Mouse (Mus musculus) CH12.LX (cell line): Measurements from ENCODE around the gene Tnfaip8l2. TPM values are rescaled to one million over a fixed set of nuclear protein-coding genes. Genes with fewer than 3 reads are reported as not detected.
"Not testable (repeated sequence)": the region's sequence is repeated elsewhere in the genome, so short reads cannot be mapped to it uniquely, and the experiment has no call there.

Source experiments
- DNase-seq: peaks from one replicate; pipeline ENCODE4 v3.0.0-alpha.2; 2013; ENCODE audit errors: extremely low read depth
- H3K27ac ChIP-seq: 2 replicates; pipeline ENCODE4 v1.5.1; 2012; ENCODE audit warnings: low read depth, mild to moderate bottlenecking, control low read depth, moderate library complexity; ENCODE audit not compliant: insufficient read depth
- H3K27me3 ChIP-seq: replicated peaks from 2 replicates; pipeline ENCODE3; 2012; ENCODE audit warnings: inconsistent platforms
- H3K36me3 ChIP-seq, 2 experiments: replicated peaks in 1 of 2; 2 replicates each; pipeline versions ENCODE3 to v1.6.1; 2012; ENCODE audit warnings: inconsistent platforms in 1 of 2, low read length in 1 of 2, mild to moderate bottlenecking in 1 of 2, mixed read lengths in 1 of 2, moderate library complexity in 1 of 2; ENCODE audit not compliant: control insufficient read depth in 1 of 2, insufficient read depth in 1 of 2
- H3K4me1 ChIP-seq, 2 experiments: 2 replicates each; pipeline ENCODE4 v1.6.1; 2012; ENCODE audit warnings: inconsistent platforms in 1 of 2, moderate library complexity in 1 of 2; ENCODE audit not compliant: insufficient read depth in 2 of 2, control insufficient read depth in 1 of 2
- H3K4me2 ChIP-seq: 2 replicates; pipeline ENCODE4 v1.6.1; 2012; ENCODE audit warnings: low read depth, mild to moderate bottlenecking, control low read depth; ENCODE audit not compliant: poor library complexity, insufficient read depth, severe bottlenecking
- H3K4me3 ChIP-seq, 3 experiments: fragments of 150-350 bp in 1 of 3; sonication (generic) in 1 of 3; replicated peaks in 1 of 3; 2 replicates each; pipeline versions ENCODE3 to v1.5.1; 2011 to 2012; ENCODE audit warnings: low read depth in 2 of 3, low read length in 2 of 3, mild to moderate bottlenecking in 2 of 3, moderate library complexity in 2 of 3, control low read depth in 1 of 3, improper control_type of control experiment in 1 of 3, inconsistent platforms in 1 of 3, mixed read lengths in 1 of 3; ENCODE audit not compliant: poor library complexity in 1 of 3
- H3K79me2 ChIP-seq: replicated peaks from 2 replicates; pipeline ENCODE4 v1.6.1; 2012; ENCODE audit warnings: mild to moderate bottlenecking, moderate library complexity; ENCODE audit not compliant: control insufficient read depth, poor library complexity, insufficient read depth, severe bottlenecking; ENCODE audit errors: extremely low read depth
- H3K9ac ChIP-seq: 2 replicates; pipeline ENCODE4 v1.6.1; 2012; ENCODE audit warnings: low read depth, mild to moderate bottlenecking, control low read depth, moderate library complexity; ENCODE audit not compliant: insufficient read depth
- H3K9me3 ChIP-seq: replicated peaks from 2 replicates; pipeline ENCODE3; 2012; ENCODE audit warnings: low read length, inconsistent platforms, mixed read lengths
- CHD2 ChIP-seq: IDR thresholded peaks from 2 replicates; pipeline ENCODE4 v1.6.1; 2011; ENCODE audit warnings: low read length, improper control_type of control experiment
- E2F4 ChIP-seq: IDR thresholded peaks from 2 replicates; pipeline ENCODE4 v1.6.1; 2011; ENCODE audit warnings: low read depth, low read length, improper control_type of control experiment; ENCODE audit not compliant: insufficient replicate concordance
- EP300 ChIP-seq: IDR thresholded peaks from 2 replicates; pipeline ENCODE4 v1.6.1; 2011; ENCODE audit warnings: low read length, improper control_type of control experiment
- GABPA ChIP-seq: IDR thresholded peaks from 2 replicates; pipeline ENCODE4 v1.6.1; 2012; ENCODE audit warnings: low read depth, low read length, improper control_type of control experiment, inconsistent platforms; ENCODE audit not compliant: insufficient replicate concordance
- IRF4 ChIP-seq: IDR thresholded peaks from 2 replicates; pipeline ENCODE4 v1.6.1; 2014; ENCODE audit warnings: low read depth, mild to moderate bottlenecking, inconsistent platforms, low read length, improper control_type of control experiment
- KAT2A ChIP-seq: IDR thresholded peaks from 2 replicates; pipeline ENCODE4 v1.6.1; 2012; ENCODE audit warnings: low read length, improper control_type of control experiment, inconsistent platforms; ENCODE audit not compliant: insufficient replicate concordance
- MAX ChIP-seq: IDR thresholded peaks from 2 replicates; pipeline ENCODE4 v1.6.1; 2011; ENCODE audit warnings: low read length, improper control_type of control experiment
- MEF2A ChIP-seq: IDR thresholded peaks from 2 replicates; pipeline ENCODE4 v1.6.1; 2014; ENCODE audit warnings: low read depth, mild to moderate bottlenecking, inconsistent platforms, low read length, improper control_type of control experiment, borderline replicate concordance
- MXI1 ChIP-seq: IDR thresholded peaks from 2 replicates; pipeline ENCODE4 v1.6.1; 2011; ENCODE audit warnings: mild to moderate bottlenecking, low read depth, low read length, improper control_type of control experiment
- MYC ChIP-seq: IDR thresholded peaks from 2 replicates; pipeline ENCODE4 v1.6.1; 2011; ENCODE audit warnings: low read depth, mild to moderate bottlenecking, improper control_type of control experiment, low read length
- NELFE ChIP-seq: IDR thresholded peaks from 2 replicates; pipeline ENCODE4 v1.6.1; 2011; ENCODE audit warnings: low read depth, low read length, improper control_type of control experiment
- NRF1 ChIP-seq: IDR thresholded peaks from 2 replicates; pipeline ENCODE4 v1.6.1; 2014; ENCODE audit warnings: low read depth, mild to moderate bottlenecking, inconsistent platforms, low read length, improper control_type of control experiment, moderate library complexity
- PAX5 ChIP-seq: IDR thresholded peaks from 2 replicates; pipeline ENCODE4 v1.6.1; 2012; ENCODE audit warnings: low read length, inconsistent platforms, mixed read lengths
- POLR2A ChIP-seq: IDR thresholded peaks from 2 replicates; pipeline ENCODE4 v1.6.1; 2011; ENCODE audit warnings: low read depth, mild to moderate bottlenecking, improper control_type of control experiment, low read length
- SIN3A ChIP-seq: IDR thresholded peaks from 2 replicates; pipeline ENCODE4 v1.6.1; 2012; ENCODE audit warnings: low read length, improper control_type of control experiment, inconsistent platforms
- TBP ChIP-seq: conservative IDR thresholded peaks from 2 replicates; pipeline ENCODE4 v1.6.1; 2011; ENCODE audit warnings: low read depth, low read length, improper control_type of control experiment
- UBTF ChIP-seq: IDR thresholded peaks from 2 replicates; pipeline ENCODE4 v1.6.1; 2012; ENCODE audit warnings: low read depth, mild to moderate bottlenecking, inconsistent platforms, low read length, improper control_type of control experiment, moderate library complexity
- USF1 ChIP-seq: IDR thresholded peaks from 2 replicates; pipeline ENCODE4 v1.6.1; 2014; ENCODE audit warnings: low read depth, mild to moderate bottlenecking, inconsistent platforms, low read length, improper control_type of control experiment
- USF2 ChIP-seq: conservative IDR thresholded peaks from 2 replicates; pipeline ENCODE4 v1.6.1; 2011; ENCODE audit warnings: low read depth, low read length, improper control_type of control experiment
- ZKSCAN1 ChIP-seq: IDR thresholded peaks from 2 replicates; pipeline ENCODE4 v1.6.1; 2012; ENCODE audit warnings: low read depth, inconsistent platforms, low read length, improper control_type of control experiment, borderline replicate concordance
- ZNF384 ChIP-seq: IDR thresholded peaks from 2 replicates; pipeline ENCODE4 v1.6.1; 2012; ENCODE audit warnings: low read depth, low read length, improper control_type of control experiment, inconsistent platforms
- dilution Hi-C: fragments of 300-500 bp; cut with MboI; formaldehyde crosslinking; loops from 2 replicates; pipeline ENCODE4 v1.14.3; 2020; ENCODE audit warnings: low sequenced_read_pairs; ENCODE audit not compliant: extremely low pct_unique_long_range_greater_than_20kb, extremely low pct_ligation_motif_present
- in situ Hi-C: fragments of 300-500 bp; cut with MboI; formaldehyde crosslinking; loops from 3 replicates; pipeline ENCODE4 v1.14.3; 2019; ENCODE audit warnings: low sequenced_read_pairs, low pct_ligation_motif_present, low pct_unique_long_range_greater_than_20kb, mixed read lengths
- polyA plus RNA-seq: library from polyadenylated mRNA; unstranded; fragments of >175 nt; gene quantifications from 2 replicates; pipeline ENCODE4 v1.2.1, GENCODE M21; 2012; ENCODE audit warnings: low read depth; ENCODE audit not compliant: insufficient read length
- total RNA-seq, 2 experiments: library from RNA; depleted of rRNA; stranded (reverse); fragments of 300-350 nt in 1 of 2; fragments of >200 nt in 1 of 2; gene quantifications; 2 replicates each; pipeline ENCODE4 v1.2.3; 2012 to 2014

Tnfaip8l2 gene
- total and polyA plus RNA-seq, 3 experiments = 18.2 to 28.2 (median 26.2) TPM

GRCm38 (mm10) chr3:95135433-95136052 is 6.6 kb downstream of the Tnfaip8l2 start (continued):
- TF ChIP-seq NELFE = peak; percentile 62
- peak; percentile 83 for TF ChIP-seq MAX
- peak; percentile 50; the same call in 1 of the 2 replicates for TF ChIP-seq EP300
- no peak for TF ChIP-seq USF1
- 0 out of 2 replicates have a peak, but pooled peaks have one; percentile 49 for TF ChIP-seq MEF2A
- TF ChIP-seq ZNF384 = 0 out of 2 replicates have a peak, but pooled peaks have one; percentile 7
- TF ChIP-seq MXI1 = no peak; the same call in 1 of the 2 replicates

- peaks cover 3% of the 10 kb centered on the region for H3K9me3 ChIP-seq
- dilution Hi-C loops = no loop called here
- peak overlapping the region; percentile 97 for H3K4me2 ChIP-seq
- H3K27ac ChIP-seq = peak overlapping the region; percentile 52; the same call in 1 of the 2 replicates
- H3K79me2 ChIP-seq = peaks cover 14% of the 10 kb centered on the region
- TF ChIP-seq CHD2 (peak; percentile 50; the same call in 1 of the 2 replicates), SIN3A (no peak)
- TF ChIP-seq, all 38 proteins: peak for 1
- Histone ChIP-seq H3K9ac (peak overlapping the region; percentile 81), H3K4me1 (peaks cover 13 to 32% of the 10 kb centered on the region in 2 experiments), H3K36me3 (peaks cover 17 to 37% of the 10 kb centered on the region in 2 experiments), H3K4me3 (peak overlapping the region; percentile 50 to 64 (median 54)), H3K27me3 (no peaks in the 10 kb centered on the region)
- in situ Hi-C loops = no loop called here
- peak; percentile 77 for DNase-seq
Measured at GRCm38 (mm10) chr3:95135023-95135422, 7.1 kb downstream of the Tnfaip8l2 start.

GRCm38 (mm10) chr3:95134133-95134532 is 8.0 kb downstream of the Tnfaip8l2 start:
- H3K27me3 ChIP-seq, DNase-seq, H3K27ac ChIP-seq, H3K9ac ChIP-seq, H3K4me2 ChIP-seq, H3K4me3 ChIP-seq, dilution Hi-C loops, H3K9me3 ChIP-seq: not testable (repeated sequence)
- H3K4me1 ChIP-seq = peaks cover 8 to 24% of the 10 kb centered on the region in 2 experiments
- peaks cover 14% of the 10 kb centered on the region for H3K79me2 ChIP-seq
- H3K36me3 ChIP-seq = peaks cover 16 to 38% of the 10 kb centered on the region in 2 experiments
- in situ Hi-C loops = loop anchor here (5.0 kb wide), 1 partner anchor 133 kb away; no protein-coding TSS in a partner anchor

GRCm38 (mm10) chr3:95133680-95134101 is 8.5 kb downstream of the Tnfaip8l2 start, which contains the start of the genes Scnm1 and Lysmd1:
Gene Scnm1, minus strand, starts transcription at chr3:95134011.
Gene Lysmd1, plus strand, starts transcription at chr3:95134088.
- Histone ChIP-seq H3K9me3 (peaks cover 3% of the 10 kb centered on the region), H3K4me1 (peaks cover 8 to 24% of the 10 kb centered on the region in 2 experiments), H3K27me3 (no peaks in the 10 kb centered on the region), H3K4me3 (peak within 1 kb of the TSS; percentile 74 to 92 (median 81)), H3K9ac (peak within 1 kb of the TSS; percentile 84), H3K27ac (peak within 1 kb of the TSS; percentile 26), H3K36me3 (peaks cover 19 to 43% of the 10 kb centered on the region in 2 experiments), H3K79me2 (peaks cover 14% of the 10 kb centered on the region), H3K4me2 (peak within 1 kb of the TSS; percentile 97)
- DNase-seq = peak; percentile 95
- dilution Hi-C loops = no loop called here
- in situ Hi-C loops = loop anchor here (5.0 kb wide), 1 partner anchor 134 kb away; no protein-coding TSS in a partner anchor
- peak; percentile 81; the same call in 1 of the 2 replicates for TF ChIP-seq KAT2A
- TF ChIP-seq PAX5 = no peak
- 0 out of 2 replicates have a peak, but pooled peaks have one; percentile 7 for TF ChIP-seq MXI1
- peak; percentile 74 for TF ChIP-seq NRF1
- TF ChIP-seq USF2 = no peak
- no peak for TF ChIP-seq IRF4
- no peak for TF ChIP-seq MYC
- peak; percentile 67 for TF ChIP-seq POLR2A
- no peak for TF ChIP-seq ZKSCAN1
- TF ChIP-seq NELFE = peak; percentile 65; the same call in 1 of the 2 replicates
- no peak for TF ChIP-seq GABPA
- TF ChIP-seq MEF2A = no peak
- TF ChIP-seq E2F4 = no peak
- TF ChIP-seq TBP = 0 out of 2 replicates have a peak, but pooled peaks have one; percentile 56
- TF ChIP-seq UBTF = no peak
- peak; percentile 66 for TF ChIP-seq SIN3A
